Mouse (Mus musculus): ENCODE results near the gene Spindoc.

The Spindoc gene

DNA sequence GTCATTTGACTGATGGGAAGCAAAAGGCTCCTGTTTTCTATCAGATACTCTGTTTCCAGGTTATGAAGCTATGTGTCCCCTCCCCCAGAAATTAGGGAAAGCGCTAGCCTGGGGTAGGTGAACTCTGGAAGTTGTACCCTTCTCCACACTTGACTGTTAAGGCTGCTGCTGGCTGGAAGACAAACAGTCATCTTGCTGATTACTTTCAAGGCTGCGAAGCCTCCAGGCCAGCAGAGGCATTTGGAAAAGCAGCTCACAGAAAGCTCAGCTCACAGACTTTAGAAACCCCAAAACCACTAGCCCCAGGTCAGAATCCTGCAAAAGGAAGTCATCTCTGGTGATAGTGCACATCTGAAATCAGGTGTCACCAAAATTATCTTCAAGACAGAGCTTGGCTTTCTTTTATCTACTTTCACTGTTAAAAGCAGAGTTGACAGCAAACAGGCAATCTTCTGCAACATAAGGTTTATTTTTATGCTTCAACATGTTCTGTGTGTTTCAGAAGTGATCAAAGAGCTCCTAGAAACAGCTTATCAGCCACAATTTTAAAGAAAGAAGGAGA, 44.9 kb downstream of the Spindoc start:
- DNase-seq (ENCODE audit: low read depth, low spot score), result no peak

DNA sequence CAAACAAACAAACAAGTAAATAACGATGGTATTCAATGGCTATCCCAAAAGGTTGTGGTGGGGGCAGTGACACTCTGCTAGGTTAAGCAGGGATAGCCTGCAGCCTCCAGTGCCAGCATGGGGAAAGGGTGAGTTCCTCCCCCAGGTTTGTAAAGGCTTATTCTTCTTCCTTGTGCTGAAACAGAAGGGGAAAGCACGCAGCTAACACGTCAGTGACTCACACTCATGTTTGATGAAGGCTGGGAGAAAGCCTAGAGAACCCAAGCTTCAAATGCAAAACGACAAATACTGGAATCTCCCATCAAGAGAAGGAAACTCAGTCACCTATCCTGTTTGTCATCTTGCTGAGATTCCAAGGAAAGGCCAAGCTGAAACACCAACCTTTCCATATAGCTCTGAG, 47.1 kb downstream of the Spindoc start:
- no peak for DNase-seq (ENCODE audit: low read depth, low spot score)

DNA sequence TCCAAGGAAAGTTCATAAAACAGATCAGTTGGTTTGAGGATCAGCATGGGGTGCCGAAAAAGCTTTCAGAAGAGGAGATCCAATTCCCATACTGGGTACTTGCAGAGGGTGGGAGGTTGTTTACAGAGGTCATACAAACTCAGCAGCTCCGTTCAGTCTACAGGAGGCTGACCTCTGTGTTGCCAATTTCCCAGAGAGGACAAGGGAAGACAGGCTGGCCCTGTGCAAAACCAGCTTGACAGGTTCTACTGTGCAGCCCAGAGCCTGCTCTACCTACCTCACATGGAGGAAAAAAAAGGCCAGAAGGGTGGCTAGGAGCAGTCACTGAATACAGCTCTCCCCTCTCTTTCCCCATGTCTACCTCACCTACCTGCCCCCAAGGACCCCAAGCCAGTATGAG, 48.7 kb downstream of the Spindoc start:
- DNase-seq (ENCODE audit: low read depth, low spot score), result no peak

DNA sequence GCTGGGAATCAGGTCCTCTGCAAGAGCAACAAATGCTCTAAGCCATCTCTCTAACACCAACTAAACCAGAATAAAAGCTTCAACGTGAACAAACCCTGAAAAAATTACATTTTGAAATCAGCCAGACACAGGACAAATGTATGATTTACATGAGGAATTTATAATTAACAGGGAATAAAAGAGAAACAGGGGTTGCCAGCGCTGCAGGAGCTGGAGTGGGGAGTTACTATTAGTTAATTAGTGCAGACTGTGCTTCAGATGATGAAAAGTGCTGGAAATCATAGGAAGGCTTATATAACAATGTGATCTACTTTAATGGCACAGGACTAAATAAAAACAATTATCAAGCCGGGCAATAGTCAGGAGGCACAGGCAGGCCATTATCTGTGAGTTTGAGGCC, 61.4 kb downstream of the Spindoc start:
- no peak for DNase-seq (ENCODE audit: low read depth, low spot score)

DNA sequence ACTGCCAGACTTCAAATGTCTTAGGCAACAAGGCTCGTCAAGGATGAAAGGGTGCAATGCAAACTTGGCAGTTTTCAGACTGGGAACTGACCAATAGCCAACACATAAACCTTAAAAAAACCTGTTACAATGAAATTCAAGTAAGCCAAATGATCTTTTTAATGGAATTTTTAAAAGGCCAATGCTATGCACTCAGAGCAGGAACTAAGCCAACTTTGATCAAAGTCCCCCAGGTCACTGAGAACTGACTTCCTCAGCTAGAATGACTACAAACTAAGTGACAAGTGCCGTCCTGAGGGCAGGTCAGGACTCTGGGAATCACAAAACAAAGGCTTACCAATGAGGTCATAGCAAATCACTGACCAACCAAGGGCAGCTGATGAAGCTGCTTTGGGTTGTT, 62.6 kb downstream of the Spindoc start:
- DNase-seq (ENCODE audit: low read depth, low spot score), result no peak

DNA sequence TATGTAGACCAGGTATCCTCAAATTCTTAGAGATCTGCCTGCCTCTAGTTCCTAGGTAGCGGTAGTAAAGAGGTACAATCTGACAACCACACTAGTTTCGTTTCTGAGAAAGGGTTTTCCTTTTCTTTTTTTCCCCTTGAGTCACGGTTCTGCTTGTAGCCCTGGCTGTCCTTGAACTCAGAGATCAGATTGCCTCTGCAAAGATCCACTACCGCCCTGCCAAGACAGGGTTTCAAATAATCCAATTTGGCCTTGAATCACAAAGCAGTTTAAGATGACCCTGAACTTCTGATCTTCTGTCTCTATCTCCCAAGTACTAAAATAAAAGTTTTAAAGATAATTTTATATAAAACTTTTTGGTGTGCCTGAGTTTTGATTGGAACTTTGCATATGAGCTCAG, 65.1 kb downstream of the Spindoc start:
- no peak for DNase-seq (ENCODE audit: low read depth, low spot score)

DNA sequence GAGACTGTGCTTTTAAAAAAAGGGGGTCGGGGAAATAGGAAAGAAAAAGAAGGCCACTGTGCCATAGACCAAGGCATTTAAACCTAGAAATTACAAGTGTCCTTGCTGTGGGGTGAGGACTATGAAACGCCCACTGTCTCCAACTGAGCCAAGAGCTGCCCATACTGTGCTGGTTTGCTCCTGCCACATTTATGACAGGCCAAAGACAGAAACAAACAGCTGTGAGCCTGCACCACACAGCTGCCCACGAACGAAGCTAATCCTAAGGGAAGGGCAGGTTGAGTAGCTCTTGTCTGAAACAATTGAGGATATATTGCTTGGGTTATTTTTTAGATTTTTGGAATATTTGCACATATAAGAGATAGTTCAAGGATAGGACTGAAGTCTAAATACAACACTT, 66.0 kb downstream of the Spindoc start:
- DNase-seq (ENCODE audit: low read depth, low spot score), result no peak

DNA sequence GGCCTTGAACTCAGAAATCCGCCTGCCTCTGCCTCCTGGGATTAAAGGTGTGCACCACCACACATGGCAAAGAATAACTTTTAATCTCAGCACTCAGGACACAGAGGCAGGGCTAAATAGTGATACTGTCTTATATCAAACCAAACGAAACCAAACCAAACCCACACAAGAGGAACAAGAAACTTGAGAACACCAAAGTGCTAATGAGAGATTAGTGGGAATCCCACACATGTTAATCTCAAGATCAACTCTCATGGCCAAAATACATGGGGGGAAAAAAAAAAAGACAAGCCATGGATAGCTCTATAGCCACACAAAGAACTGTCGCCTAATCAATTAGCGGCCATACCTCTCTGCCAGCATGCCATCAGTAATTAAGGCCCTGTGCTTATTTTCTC, 67.2 kb downstream of the Spindoc start:
- DNase-seq (ENCODE audit: low read depth, low spot score), result no peak

DNA sequence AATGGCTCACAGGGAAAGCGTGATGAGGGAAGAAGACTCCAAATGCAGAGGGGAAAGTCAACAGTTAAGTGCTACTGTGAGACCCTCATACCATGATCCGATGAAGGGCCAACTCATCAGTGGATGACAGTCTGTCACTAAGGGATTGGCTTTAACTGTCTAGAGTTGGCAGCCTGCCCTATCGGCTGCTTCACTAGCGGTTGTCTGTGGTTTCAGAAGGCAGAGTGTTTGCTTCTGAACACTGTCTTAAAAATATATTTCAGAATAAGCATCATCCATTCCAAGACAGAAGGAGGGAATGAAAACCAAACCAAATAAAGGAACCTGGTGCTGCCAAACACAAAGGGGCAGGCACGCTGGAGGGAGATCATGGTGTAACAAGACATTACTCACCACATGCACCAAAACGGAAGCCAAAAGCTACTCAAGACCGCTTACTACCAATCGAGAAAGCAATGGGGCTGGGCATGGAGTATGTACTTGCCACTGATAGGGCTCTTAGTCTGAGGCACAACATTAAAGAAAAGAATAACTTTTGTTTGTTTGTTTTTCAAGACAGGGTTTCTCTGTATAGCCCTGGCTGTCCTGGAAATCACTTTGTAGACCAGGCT, 67.7 kb downstream of the Spindoc start:
- no peak for DNase-seq (ENCODE audit: low read depth, low spot score)

DNA sequence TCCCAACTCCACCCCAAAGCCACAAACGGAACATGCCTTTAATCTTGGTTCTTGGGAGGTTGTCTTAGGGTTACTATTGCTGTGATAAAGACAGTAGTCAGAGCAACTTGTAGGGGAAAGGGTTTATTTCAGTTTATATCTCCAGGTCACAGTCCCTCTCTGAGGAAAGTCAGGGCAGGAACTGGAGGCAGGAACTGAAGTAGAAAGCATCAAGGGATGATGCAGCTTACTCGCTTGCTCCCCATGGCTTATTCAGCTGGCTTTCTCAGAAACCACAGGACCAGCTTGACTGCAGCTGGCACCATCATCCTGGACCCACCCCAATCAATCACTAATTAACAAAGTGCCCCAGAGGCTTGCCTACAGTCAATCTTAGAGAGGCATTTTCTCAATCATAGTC, 69.1 kb downstream of the Spindoc start:
- DNase-seq (ENCODE audit: low read depth, low spot score), result no peak

DNA sequence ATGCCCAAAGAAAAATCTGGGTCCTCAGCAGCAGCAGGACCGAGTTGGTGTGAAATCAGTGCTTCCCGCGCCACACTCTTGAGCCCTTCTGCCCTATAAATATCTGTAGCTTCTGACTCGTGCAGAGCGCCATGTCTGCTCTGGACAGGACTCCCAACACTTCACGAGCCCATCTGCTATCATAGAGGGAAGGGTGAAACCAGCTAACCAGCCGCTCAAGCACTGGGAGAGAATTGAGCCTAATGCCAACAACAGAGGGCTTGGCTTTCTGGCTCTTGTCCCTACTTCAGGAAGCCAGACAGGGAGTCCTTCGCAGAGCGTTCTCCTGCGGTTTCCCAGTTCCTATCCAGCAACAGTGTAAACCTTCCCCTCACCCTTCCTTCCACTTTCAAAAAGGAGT, 71.5 kb downstream of the Spindoc start:
- no peak for DNase-seq (ENCODE audit: low read depth, low spot score)

DNA sequence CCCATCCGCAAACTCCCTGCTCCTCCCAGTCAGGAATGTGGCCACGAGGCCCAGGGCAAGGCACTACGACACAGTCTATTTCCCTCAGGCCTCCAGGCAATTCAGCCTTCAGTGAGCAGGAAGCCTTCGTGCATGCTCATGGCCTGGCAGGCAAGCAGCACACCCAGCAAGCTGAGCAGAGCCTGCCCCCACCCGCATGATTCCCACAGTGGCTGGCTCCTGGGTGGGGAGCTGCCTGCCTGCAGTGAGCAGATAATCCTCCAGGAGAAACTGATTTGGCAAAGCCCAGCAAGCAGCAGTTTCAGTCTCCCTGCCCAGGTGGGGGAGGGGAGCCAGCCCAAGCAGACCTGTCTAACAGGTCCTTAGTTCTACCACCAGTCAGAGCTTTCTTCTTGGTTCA, 72.1 kb downstream of the Spindoc start:
- peak; percentile 44 for DNase-seq (ENCODE audit: low read depth, low spot score)

DNA sequence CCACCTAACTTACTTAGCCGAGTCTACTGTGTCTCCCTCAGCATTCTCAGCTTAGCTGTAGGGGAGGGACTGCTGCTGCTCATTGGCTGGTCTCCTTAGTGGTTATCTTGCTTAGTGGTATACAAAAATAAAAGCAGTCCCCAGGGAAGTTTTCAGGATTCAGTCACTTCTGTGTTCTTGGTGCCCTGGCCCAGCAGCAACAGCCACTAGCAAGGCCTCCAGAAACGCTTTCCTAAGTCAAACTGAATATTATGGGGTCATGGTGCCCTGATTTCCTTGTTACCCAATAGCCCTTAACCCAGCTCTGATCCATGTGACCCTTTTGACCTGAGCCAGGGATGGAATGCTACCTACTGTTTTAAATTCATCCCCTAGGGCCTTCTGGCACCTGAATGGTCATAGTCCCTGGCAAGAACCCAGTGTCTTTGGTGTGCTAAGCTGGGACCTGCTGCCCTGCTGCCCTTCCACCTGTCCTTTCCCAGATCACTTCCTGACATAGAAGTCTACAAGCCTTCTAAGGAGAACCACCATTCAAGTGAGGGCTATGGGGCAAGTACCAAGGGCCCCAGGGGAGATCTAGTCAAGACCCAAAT, 73.0 kb downstream of the Spindoc start:
- DNase-seq (ENCODE audit: low read depth, low spot score), result no peak

DNA sequence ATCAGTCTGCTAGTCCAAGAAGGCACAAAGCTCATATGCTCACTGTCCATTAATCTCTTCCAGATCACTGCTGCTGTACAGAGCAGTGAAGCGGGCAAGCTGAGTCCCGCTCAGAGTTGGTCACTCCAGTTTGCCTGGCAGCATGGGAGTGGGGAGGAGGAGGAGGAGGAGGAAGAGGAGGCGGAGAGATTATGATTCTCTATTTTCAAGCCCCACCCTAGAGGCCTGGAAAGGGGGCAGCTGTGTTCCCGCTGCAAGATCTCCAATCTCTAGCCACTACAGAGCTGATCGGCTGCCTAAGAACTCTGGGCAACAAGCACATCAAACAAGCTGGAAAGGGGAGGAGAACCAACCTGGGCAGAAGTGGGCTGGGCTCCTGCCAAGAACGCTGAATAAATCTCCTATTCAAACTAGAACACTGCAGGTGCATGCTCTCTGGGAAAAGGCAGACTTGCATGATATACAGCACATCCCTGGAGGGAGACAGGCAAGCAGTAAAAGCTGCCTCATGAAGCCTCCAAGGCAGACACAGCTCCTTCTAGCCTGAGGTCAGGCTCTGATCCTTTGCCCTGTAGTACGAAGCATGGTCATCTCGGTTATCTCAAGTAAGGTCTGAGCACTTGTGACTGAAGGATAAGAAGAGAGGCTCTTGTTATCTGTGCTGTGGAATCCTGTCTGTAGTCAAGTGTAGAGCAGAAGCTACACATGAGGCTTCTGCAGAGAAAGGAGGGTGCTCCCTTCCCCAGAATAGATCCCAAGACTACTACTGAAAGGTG, 74.6 kb downstream of the Spindoc start:
- no peak for DNase-seq (ENCODE audit: low read depth, low spot score)

DNA sequence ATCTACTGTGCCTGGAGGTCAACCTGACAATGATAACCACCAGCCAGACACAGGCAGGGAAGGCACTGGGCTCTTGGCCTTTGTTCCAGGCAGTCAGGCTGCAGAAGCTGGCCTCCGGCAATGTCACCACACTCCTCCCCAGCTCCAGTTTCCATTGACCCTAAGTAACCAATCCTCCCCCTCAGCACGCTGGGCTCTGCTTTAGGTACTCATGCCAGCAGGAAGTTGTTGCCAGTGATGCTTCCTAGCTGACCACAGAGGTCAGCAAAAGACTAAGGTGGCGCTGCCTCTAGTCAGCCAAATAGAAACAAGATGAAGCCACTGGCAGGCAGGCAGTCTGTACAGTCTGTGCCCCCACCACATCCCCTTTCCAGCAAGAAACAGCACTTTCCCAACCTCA, 75.8 kb downstream of the Spindoc start:
- DNase-seq (ENCODE audit: low read depth, low spot score), result no peak

DNA sequence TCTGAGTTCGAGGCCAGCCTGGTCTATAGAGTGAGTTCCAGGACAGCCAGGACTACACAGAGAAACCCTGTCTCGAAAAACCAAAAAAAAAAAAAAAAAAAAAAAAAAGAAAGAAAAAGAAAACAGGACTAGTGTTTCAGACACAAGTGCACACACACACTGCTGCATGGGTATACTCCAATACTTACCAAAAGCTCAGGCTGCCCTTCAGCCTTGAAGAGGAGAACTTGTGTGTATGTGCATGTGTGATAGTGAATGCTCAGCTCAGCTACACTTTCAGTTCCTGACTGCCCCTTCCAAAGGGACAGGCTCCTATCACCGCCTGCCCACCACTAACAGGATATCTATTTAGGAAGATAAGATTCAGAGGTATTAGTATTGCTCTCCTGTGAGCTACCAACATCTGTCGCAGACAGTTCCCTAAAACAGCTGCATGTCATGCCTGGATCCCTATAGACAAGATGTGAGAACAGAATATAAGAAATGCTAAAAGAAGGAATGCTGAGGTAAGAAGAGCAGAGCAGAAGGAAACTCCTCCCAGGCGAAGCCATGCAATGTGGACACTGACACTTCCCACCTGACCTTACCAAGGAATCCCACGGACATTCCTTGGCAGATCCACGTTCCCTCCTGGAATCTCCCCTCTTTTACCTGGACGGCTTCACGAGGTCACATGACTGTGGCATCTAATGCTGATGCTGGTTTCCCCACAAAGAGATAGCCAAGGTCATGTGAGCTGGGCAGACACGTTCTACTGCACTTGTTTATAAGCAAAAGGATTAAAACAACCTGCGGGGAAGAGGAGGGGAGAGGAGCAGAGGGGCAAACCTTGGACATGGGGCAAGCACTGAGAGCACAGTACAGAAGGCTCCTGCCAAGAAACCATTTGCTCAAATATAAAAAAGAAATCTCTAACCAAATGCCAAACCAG, 77.1 kb downstream of the Spindoc start:
- DNase-seq (ENCODE audit: low read depth, low spot score), result no peak

DNA sequence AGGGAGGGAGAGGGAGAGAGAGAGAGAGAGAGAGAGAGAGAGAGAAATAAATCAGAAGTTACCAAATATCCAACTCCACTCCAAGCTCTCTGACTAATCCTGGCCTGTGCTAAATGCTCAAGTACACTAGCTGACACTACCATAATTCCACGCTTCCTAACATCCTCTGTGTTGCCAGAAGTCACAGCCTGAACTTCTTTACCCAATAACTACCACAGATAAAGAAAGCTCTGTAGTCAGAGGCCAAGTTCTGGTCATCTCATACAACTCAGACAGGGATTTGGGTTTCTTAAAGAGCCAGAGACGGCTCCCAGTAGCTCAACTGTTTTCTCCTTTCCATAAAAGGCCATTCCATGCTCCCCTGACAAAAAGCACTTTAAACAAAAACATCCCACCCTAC, 78.0 kb downstream of the Spindoc start:
- no peak for DNase-seq (ENCODE audit: low read depth, low spot score)
